Mouse (Mus musculus) ovary, postnatal 14 days (tissue): Measurements from ENCODE around the gene Ric3.

ENCODE experiments used
- DNase-seq: peaks from one replicate; pipeline ENCODE4 v3.0.0; 2022; ENCODE audit warnings: low spot score

Ric3 gene

DNA sequence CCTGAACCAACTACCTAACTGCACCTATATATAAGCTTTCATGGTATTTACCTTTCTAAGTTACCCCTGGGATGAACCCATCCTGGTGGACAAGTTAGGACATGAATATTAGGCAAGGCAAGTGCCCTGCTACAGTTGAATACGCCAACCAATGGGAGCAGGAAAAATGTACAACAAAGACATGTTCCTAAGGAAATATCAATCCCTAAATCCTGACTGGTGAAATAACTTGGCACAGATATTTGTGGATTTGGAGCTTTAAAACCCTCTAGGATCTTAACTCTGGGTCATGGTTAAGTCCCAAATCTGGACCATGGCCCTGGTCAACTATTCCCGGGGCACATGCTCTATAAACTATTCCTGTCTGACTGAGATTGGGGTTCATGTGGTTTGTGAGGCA lies 37.3 kb downstream of the Ric3 start:
- DNase-seq: no peak

DNA sequence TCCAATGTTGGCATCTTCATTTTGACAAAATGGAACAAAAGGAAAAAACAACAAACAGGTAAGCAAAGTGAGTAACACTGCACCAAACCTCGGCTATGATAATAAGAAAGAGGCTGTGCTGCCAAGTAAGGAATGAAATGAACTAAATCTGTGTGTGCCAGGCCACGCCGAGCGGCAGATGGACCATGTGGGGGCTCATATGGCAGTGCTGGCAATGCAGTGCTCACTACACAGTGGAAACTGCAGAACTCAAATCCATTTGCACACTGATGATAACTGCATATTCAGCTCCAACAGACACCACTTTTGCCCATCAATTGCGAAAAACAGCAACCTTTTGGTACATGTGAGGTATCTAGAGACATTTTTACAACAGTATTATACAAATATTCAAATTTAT lies 43.7 kb downstream of the Ric3 start:
- DNase-seq: no peak

GRCm38 (mm10) chr7:109038987-109039386 lies 44.1 kb downstream of the Ric3 start:
- no peak for DNase-seq

DNA sequence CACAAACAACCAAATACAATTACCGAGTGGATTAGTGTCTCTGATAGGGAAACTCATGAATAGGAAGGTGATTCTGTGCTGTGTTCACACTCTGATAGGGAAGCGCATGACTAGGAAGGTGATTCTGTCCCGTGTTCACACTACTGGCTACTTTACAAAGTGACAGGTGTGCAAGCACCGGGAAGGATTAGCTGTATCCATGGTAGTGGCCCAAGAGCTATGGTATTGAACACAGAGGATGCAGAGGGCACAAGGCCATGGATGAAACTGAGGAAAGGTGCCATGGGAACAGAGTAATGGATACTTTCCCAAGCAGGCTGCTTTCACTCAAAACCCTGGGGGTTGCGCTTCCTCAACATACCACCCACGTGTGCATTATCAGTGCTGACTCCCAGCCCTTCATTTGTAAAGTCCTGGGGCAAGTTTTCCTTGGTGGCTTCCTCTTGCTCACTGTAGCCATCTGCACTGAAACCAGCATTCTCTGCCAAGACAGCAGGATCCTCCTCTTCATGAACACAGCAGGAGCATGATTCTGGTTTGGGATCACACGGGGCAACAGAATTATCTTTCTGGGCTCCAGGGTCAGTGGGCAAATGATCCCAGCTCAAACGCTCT lies 44.9 kb downstream of the Ric3 start:
- DNase-seq: no peak

GRCm38 (mm10) chr7:109032054-109032453 lies 51.1 kb downstream of the Ric3 start:
- DNase-seq: no peak

DNA sequence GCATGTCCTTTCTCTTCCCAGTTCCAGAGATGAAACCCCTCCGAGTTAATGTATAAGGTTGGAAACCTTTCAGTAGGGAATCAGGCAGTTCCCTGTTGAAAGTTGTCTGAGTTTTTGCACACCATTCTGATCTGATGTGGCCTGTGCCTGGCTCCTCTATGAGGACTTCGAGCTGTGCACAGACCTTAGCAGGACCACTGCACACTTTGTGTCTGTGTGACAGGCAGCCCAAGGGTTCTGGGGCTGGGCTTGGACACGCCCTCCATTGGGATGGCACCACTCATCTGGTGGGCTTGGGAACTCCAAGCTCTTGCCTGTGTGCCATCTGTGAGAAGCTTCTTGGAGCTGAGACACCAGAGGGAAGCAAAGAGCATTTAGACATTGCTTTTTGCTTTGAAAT lies 51.8 kb downstream of the Ric3 start:
- no peak for DNase-seq

- no peak for DNase-seq
Measured at GRCm38 (mm10) chr7:109029961-109030465, 53.1 kb downstream of the Ric3 start.

DNA sequence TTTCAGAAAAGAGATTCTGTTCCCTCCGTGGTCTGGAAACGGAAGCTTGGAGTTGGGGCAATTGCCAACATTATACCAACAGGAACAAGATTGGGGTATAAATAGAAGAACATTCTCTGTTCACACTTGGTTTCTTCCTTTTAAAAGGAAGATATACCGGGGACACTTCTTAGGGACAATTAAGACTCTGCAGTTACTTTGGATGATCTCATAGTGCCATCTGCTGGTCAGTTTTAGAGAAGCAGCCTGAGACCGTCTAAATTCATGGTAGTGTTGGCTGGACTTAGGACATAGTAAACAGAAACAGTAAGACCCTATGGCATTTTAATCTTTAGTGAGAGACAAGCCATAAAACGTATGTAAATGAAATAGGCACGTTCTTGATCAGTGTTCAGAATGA lies 54.9 kb downstream of the Ric3 start:
- DNase-seq: peak; percentile 57

GRCm38 (mm10) chr7:109027721-109028120 lies 55.4 kb downstream of the Ric3 start:
- no peak for DNase-seq

DNA sequence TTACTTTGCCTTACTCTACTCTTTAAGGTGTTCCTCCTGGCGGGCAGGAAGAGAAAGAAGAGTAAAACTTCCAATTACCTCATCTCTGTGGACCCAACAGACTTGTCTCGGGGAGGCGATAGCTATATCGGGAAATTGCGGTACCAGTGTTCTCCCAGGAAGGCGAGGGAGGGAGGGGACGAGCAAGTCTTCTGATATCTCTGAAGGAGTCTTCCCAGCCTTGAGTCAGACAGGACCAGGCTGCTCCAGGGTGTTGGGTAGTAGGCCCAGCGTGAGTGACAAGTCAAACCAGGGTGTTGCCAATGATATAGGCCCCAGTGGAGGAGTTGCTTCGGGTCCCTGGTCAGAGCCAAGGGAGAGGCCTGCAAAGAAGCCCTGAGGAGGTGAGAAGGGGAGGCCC lies 56.2 kb downstream of the Ric3 start:
- DNase-seq: no peak

GRCm38 (mm10) chr7:109025743-109026142 lies 57.4 kb downstream of the Ric3 start:
- DNase-seq: no peak

DNA sequence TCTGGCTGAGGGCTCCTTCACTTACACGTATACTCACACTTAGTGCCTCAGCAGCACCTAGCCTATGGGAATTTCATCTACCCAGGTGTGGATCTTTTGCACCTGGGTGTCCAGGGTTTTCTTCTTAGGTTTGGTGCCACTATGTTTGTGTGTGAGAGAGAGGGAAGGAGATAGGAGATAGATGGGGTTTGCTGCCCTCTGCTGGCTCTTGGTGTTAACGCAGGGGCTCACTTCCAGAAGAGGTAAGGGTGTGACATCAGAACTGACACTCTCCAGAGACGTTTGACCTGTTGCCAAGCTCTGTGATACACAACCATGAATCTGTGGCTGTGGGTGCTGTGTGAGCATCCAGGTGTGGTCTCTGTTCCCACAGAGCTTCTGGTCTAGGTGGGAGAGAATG lies 61.7 kb downstream of the Ric3 start:
- DNase-seq: peak; percentile 37

DNA sequence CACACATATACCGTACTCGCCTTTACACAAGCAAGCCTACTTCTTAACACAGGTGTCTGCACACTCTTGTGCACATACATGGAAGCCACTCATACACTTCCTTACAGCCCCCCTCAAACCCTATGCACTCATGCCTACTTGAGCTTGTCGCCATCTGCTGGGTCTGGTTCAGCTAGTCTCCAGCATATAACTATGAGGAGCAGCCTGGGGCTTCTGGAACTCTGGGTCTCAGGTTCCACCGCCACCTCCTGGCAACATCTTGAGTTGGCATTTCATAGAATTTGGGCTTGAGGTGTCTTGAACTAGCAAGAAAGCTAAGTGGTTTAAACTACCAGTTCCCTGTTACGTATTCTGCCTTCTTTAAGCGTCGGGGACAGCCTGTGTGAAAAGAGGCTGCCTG lies 63.9 kb downstream of the Ric3 start:
- no peak for DNase-seq

GRCm38 (mm10) chr7:109016378-109016923 lies 66.7 kb downstream of the Ric3 start:
- no peak for DNase-seq

- no peak for DNase-seq
Measured at GRCm38 (mm10) chr7:109014851-109015250, 68.3 kb downstream of the Ric3 start.

GRCm38 (mm10) chr7:109012998-109013625 lies 70.0 kb downstream of the Ric3 start:
- no peak for DNase-seq

- no peak for DNase-seq
Measured at GRCm38 (mm10) chr7:109012575-109012974, 70.6 kb downstream of the Ric3 start.

GRCm38 (mm10) chr7:109011596-109012180 lies 71.4 kb downstream of the Ric3 start:
- DNase-seq: no peak

DNA sequence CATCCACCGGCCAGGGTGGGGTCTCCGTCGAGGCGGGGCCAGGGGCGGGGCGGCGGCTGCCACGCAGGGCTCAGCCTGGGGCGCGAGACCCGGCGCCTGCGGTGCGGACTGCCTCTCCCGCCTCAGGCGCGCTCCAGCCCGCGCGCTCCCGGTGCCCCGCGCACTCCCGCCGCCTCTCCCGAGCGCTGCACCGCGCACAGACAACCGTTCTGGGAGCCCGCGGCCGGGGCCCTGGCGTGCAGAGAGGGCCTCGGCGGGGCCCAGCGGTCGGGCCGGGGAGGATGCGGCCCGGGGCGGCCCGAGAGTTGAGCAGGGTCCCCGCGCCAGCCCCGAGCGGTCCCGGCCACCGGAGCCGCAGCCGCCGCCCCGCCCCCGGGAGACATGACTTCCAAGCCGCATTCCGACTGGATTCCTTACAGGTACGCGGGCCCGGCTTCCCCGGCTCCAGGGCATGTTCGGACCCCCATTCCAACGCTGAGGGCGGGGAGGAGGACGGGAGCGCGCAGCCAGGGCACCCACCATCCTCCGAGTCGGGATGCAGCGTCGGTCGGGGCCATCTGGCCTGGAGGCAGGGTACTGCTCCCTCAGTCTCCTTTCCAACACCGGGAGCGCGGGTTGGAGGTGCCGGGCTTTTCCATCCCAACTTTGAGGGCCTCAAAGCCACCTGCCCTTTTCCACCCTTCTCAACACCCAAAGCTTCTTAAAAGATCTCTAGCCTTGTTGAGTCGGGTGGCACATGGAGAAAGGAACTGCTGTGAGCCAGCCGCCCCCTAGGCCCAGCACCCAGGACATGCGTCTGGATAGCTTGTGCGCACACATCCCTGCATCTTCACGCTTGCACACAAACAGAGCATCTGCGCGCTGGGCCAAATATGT lies 72.2 kb downstream of the Ric3 start:
- no peak for DNase-seq

GRCm38 (mm10) chr7:109009260-109009659 lies 73.9 kb downstream of the Ric3 start:
- no peak for DNase-seq

- no peak for DNase-seq
Measured at GRCm38 (mm10) chr7:109003653-109004052, 79.5 kb downstream of the Ric3 start.

DNA sequence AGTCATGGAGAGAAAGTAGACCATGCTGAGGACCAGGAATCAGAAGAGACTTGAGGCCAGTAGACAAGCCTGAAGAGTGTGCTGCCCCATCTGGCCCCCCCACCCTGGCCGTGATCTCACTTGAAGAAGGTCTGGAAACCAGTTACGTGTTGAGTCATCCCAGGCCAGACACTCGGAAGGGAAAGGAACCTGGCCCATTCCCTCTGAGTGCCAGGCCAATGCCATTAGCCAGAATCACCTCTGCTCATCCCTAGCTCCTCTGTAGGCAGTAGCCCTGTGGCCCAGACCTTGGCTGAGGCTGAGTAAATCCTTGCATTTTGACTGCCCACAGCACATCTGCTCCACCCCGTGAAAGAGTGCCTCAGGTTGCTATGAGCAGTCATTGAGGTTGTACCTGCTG lies 81.2 kb downstream of the Ric3 start:
- DNase-seq: no peak
